Mouse (Mus musculus): Measurements from ENCODE around the gene Spa17. TPM values are rescaled to one million over a fixed set of nuclear protein-coding genes. Genes with fewer than 3 reads are reported as not detected.

Spa17 gene
- polyA plus RNA-seq, 2 experiments, result 2.5 to 4.1 TPM

- Histone ChIP-seq H3K9me3 (ENCODE audit: control insufficient read depth, low read length) (no peaks in the 10 kb centered on the region), H3K4me3 (replicated peaks; ENCODE audit: low read length) (no peak overlapping the region), H3K4me1 (ENCODE audit: control insufficient read depth, insufficient read depth, low read length) (peaks cover 10% of the 10 kb centered on the region), H3K27me3 (ENCODE audit: control insufficient read depth, insufficient read depth, low read length) (no peaks in the 10 kb centered on the region), H3K4me2 (replicated peaks; ENCODE audit: low read depth, low read length, severe bottlenecking) (no peak overlapping the region), H3K27ac (replicated peaks; ENCODE audit: low read depth, low read length) (no peak overlapping the region), H3K36me3 (ENCODE audit: control insufficient read depth, insufficient read depth, low read length) (no peaks in the 10 kb centered on the region), H3K9ac (ENCODE audit: low read depth, low read length, severe bottlenecking) (no peak overlapping the region)
- WGBS, result 38% methylated on average over 4 of the region's 4 CpGs
- no peak for ATAC-seq (ENCODE audit: low FRiP score, low read depth)
- no peak for TF ChIP-seq POLR2A (IDR thresholded peaks at IDR 0.05; ENCODE audit: borderline replicate concordance, extremely low read depth, insufficient read depth, insufficient read length)
- peak; percentile 14 for DNase-seq (ENCODE audit: low spot score)
Observed at GRCm38 (mm10) chr9:37609558-37609957, 4.0 kb downstream of the Spa17 start.

DNA sequence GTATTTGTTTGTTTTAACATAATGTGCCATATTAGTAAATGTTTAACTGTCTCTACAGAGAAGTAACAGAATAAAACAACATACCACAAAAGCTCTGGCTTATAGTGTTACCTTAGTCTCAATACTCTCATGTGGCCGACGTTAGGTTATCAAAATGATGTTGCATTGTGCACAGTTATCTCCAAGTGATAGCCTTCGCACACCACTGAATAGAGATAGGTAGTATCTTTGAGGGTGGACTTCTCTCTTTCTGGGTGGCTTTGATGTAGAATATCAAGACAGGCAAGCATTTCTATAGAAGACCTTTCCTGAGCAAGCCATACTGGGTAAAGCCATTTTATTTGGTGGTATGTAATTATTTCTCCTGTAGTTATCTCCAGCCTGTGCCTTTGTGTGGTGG, 8.4 kb downstream of the Spa17 start:
- no peak overlapping the region for H3K4me3 ChIP-seq (replicated peaks; ENCODE audit: low read length)
- no peak overlapping the region for H3K27ac ChIP-seq (replicated peaks; ENCODE audit: low read depth, low read length)
- H3K4me2 ChIP-seq (replicated peaks; ENCODE audit: low read depth, low read length, severe bottlenecking), result no peak overlapping the region
- ATAC-seq (ENCODE audit: low FRiP score, low read depth) (no peak), DNase-seq (ENCODE audit: low spot score) (no peak)
- no peak overlapping the region for H3K9ac ChIP-seq (ENCODE audit: low read depth, low read length, severe bottlenecking)
- no peak for TF ChIP-seq POLR2A (IDR thresholded peaks at IDR 0.05; ENCODE audit: borderline replicate concordance, extremely low read depth, insufficient read depth, insufficient read length)
- 93% methylated on average over 3 of the region's 3 CpGs for WGBS
- H3K9me3 ChIP-seq (ENCODE audit: control insufficient read depth, low read length), result no peaks in the 10 kb centered on the region
- H3K36me3 ChIP-seq (ENCODE audit: control insufficient read depth, insufficient read depth, low read length), result no peaks in the 10 kb centered on the region
- H3K4me1 ChIP-seq (ENCODE audit: control insufficient read depth, insufficient read depth, low read length), result peaks cover 5% of the 10 kb centered on the region
- no peaks in the 10 kb centered on the region for H3K27me3 ChIP-seq (ENCODE audit: control insufficient read depth, insufficient read depth, low read length)

GRCm38 (mm10) chr9:37600538-37601205, 12.8 kb downstream of the Spa17 start:
- no peak overlapping the region for H3K4me3 ChIP-seq (replicated peaks; ENCODE audit: low read length)
- WGBS, result 85% methylated on average over 2 of the region's 2 CpGs
- H3K4me2 ChIP-seq (replicated peaks; ENCODE audit: low read depth, low read length, severe bottlenecking), result no peak overlapping the region
- H3K27me3 ChIP-seq (ENCODE audit: control insufficient read depth, insufficient read depth, low read length), result no peaks in the 10 kb centered on the region
- H3K9ac ChIP-seq (ENCODE audit: low read depth, low read length, severe bottlenecking), result no peak overlapping the region
- no peaks in the 10 kb centered on the region for H3K36me3 ChIP-seq (ENCODE audit: control insufficient read depth, insufficient read depth, low read length)
- DNase-seq (ENCODE audit: low spot score) (no peak), ATAC-seq (ENCODE audit: low FRiP score, low read depth) (no peak)
- H3K27ac ChIP-seq (replicated peaks; ENCODE audit: low read depth, low read length), result no peak overlapping the region
- no peaks in the 10 kb centered on the region for H3K9me3 ChIP-seq (ENCODE audit: control insufficient read depth, low read length)
- H3K4me1 ChIP-seq (ENCODE audit: control insufficient read depth, insufficient read depth, low read length), result no peaks in the 10 kb centered on the region
- TF ChIP-seq POLR2A (IDR thresholded peaks at IDR 0.05; ENCODE audit: borderline replicate concordance, extremely low read depth, insufficient read depth, insufficient read length), result no peak

DNA sequence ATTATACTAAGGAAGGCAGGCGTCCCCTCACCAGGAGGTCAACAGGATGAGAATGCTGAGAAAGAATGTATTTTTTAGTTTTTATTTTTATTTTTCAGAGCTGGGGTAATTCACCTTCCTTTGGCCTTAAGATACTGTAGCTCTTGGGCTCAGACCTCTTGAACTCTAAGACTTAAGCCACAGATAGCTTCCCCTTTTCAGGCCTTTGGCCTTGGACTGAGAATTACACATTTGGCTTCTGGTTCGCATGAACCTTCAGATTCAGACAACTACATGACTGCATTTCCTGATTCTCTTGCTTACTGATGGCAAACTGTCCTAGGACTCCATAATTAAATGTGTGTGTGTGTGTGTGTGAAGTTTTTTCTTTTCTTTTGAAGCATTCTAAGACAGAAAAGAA, 14.9 kb downstream of the Spa17 start:
- Histone ChIP-seq H3K36me3 (ENCODE audit: control insufficient read depth, insufficient read depth, low read length) (no peaks in the 10 kb centered on the region), H3K4me3 (replicated peaks; ENCODE audit: low read length) (no peak overlapping the region), H3K27ac (replicated peaks; ENCODE audit: low read depth, low read length) (no peak overlapping the region), H3K4me2 (replicated peaks; ENCODE audit: low read depth, low read length, severe bottlenecking) (no peak overlapping the region), H3K9me3 (ENCODE audit: control insufficient read depth, low read length) (no peaks in the 10 kb centered on the region), H3K4me1 (ENCODE audit: control insufficient read depth, insufficient read depth, low read length) (no peaks in the 10 kb centered on the region), H3K9ac (ENCODE audit: low read depth, low read length, severe bottlenecking) (no peak overlapping the region), H3K27me3 (ENCODE audit: control insufficient read depth, insufficient read depth, low read length) (no peaks in the 10 kb centered on the region)
- no peak for TF ChIP-seq POLR2A (IDR thresholded peaks at IDR 0.05; ENCODE audit: borderline replicate concordance, extremely low read depth, insufficient read depth, insufficient read length)
- DNase-seq (ENCODE audit: low spot score) (no peak), ATAC-seq (ENCODE audit: low FRiP score, low read depth) (no peak)
- 77% methylated on average over 2 of the region's 2 CpGs for WGBS

DNA sequence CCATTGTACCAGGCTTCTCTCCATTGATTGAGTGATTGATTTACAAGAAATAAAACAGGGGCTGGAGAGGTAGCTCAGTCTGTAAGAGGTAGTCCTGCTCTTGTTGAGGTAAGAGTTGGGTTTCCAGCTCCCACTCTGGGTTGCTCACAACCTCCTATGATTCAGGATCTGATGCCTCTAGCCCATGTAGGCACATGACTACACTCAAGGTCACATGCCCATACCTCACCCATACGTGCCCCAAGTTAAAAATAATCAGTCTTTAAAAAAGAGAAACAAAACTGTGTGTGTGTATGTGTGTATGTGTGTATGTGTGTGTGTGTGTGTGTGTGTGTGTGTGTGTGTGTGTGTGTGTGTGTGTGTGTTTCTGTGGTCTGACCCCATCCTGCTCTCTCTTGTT, 18.0 kb downstream of the Spa17 start:
- H3K36me3 ChIP-seq (ENCODE audit: control insufficient read depth, insufficient read depth, low read length), result no peaks in the 10 kb centered on the region
- H3K27ac ChIP-seq (replicated peaks; ENCODE audit: low read depth, low read length), result no peak overlapping the region
- H3K4me2 ChIP-seq (replicated peaks; ENCODE audit: low read depth, low read length, severe bottlenecking), result no peak overlapping the region
- H3K9ac ChIP-seq (ENCODE audit: low read depth, low read length, severe bottlenecking), result no peak overlapping the region
- WGBS, result 67% methylated on average over 1 of the region's 1 CpGs
- ATAC-seq (ENCODE audit: low FRiP score, low read depth), result no peak
- no peaks in the 10 kb centered on the region for H3K4me1 ChIP-seq (ENCODE audit: control insufficient read depth, insufficient read depth, low read length)
- H3K27me3 ChIP-seq (ENCODE audit: control insufficient read depth, insufficient read depth, low read length), result no peaks in the 10 kb centered on the region
- no peaks in the 10 kb centered on the region for H3K9me3 ChIP-seq (ENCODE audit: control insufficient read depth, low read length)
- no peak for TF ChIP-seq POLR2A (IDR thresholded peaks at IDR 0.05; ENCODE audit: borderline replicate concordance, extremely low read depth, insufficient read depth, insufficient read length)
- DNase-seq (ENCODE audit: low spot score), result no peak
- H3K4me3 ChIP-seq (replicated peaks; ENCODE audit: low read length), result no peak overlapping the region
